Mouse (Mus musculus): Measurements from ENCODE around the gene Tgfa. TPM values are rescaled to one million over a fixed set of nuclear protein-coding genes. Genes with fewer than 3 reads are reported as not detected.
A peak's percentile ranks its signal among the peaks of the same experiment; 100 is the strongest.

Gene Tgfa
- polyA plus RNA-seq (2016; fragmentation: Nextera tagmentation; extraction: Ambion mirVana): 4.6 and 5.2 TPM in 2 replicates

DNA sequence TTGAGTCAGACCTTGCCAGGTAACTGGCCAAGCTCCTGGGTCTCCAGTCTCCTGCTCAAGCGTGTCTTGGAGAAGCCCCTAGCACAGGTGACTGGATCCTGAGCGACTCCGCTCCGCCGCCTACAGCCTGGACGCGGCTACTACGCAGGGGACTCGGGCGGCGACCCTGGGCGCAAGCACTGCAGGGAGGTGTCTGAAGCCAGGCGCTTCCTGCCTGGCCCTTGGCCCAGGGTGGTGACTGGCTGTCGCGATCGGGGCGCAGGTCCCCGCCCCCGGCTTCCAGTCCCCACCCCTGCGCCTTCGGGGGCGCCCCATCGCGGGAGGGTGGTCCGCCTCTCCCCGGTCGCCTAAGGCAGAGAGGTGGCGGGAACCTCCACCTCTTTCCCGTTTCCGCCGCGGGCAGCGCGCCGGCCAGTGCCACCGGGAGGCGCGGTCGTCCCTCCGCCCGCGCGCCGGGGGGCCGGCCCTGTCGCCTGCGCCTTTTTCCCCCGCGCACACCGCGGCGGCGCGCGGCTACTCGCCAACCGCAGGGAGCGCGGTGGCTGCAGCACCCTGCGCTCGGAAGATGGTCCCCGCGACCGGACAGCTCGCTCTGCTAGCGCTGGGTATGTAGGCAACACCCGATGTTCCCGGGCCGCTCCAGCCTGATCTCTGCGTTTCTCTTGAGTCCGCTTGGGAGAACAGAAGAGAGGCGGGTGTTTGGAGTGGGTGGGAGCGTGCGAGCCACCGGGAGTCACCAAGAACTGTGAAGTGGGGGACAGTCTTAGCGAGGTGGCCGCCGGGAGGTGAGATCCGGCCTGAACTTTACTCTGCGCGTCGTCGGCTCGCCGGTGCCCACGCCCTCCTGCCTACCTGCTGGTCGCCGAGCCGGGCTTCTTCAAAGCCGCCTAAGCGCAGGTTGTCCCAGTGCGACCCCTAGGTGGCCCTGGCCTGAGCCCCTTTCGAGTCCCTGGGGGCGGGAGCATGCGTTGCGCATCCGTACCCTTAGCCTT, at the start of gene Tgfa:
Tgfa (plus strand) TSS at position 283 of the 992 bp plus-strand sequence.
- ATAC-seq (ENCODE audit: insufficient number of reproducible peaks, low FRiP score): peak; percentile 87
- H3K27me3 ChIP-seq (replicated peaks): peaks cover 35% of the 10 kb centered on the region
- peak within 1 kb of the TSS; percentile 25; the same call in 1 of the 2 replicates for H3K27ac ChIP-seq (ENCODE audit: poor library complexity, severe bottlenecking)
- peak within 1 kb of the TSS; percentile 96 for H3K4me2 ChIP-seq
- H3K36me3 ChIP-seq: no peaks in the 10 kb centered on the region
- H3K4me3 ChIP-seq: peak within 1 kb of the TSS; percentile 71
- no peaks in the 10 kb centered on the region for H3K9me3 ChIP-seq (replicated peaks)
- H3K4me1 ChIP-seq (replicated peaks): peaks cover 7% of the 10 kb centered on the region; the same call in 1 of the 2 replicates
- peak within 1 kb of the TSS; percentile 79 for H3K9ac ChIP-seq
- under 1% methylated on average over 86 of the region's 97 CpGs for WGBS

DNA sequence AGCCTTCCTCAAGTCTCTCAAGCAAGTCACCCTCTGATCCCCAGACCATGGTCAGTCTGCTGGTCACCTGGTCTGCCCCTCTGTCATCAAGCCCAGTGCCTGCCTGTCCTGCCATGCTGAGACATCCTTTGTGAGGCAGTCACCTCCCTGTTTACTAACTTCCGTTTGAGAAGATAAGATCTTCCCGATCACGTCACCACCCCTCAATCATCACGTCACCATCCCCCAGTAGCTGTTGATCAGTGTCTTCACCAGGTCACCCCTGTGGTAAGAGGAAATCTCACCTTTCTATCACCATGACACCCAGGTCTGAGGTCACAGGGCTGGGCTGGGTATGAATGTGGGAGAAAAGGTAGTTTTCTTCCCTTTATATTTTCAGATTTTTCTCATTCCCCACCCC, 46.5 kb upstream of the Tgfa start:
- H3K4me2 ChIP-seq: no peak overlapping the region
- no peaks in the 10 kb centered on the region for H3K4me1 ChIP-seq (replicated peaks)
- H3K36me3 ChIP-seq: no peaks in the 10 kb centered on the region
- no peaks in the 10 kb centered on the region for H3K27me3 ChIP-seq (replicated peaks)
- no peak overlapping the region for H3K4me3 ChIP-seq
- no peak overlapping the region for H3K27ac ChIP-seq (ENCODE audit: poor library complexity, severe bottlenecking)
- no peak overlapping the region for H3K9ac ChIP-seq
- ATAC-seq (ENCODE audit: insufficient number of reproducible peaks, low FRiP score): no peak
- 28% methylated on average over 4 of the region's 4 CpGs for WGBS
- H3K9me3 ChIP-seq (replicated peaks): no peaks in the 10 kb centered on the region; the same call in 1 of the 2 replicates

DNA sequence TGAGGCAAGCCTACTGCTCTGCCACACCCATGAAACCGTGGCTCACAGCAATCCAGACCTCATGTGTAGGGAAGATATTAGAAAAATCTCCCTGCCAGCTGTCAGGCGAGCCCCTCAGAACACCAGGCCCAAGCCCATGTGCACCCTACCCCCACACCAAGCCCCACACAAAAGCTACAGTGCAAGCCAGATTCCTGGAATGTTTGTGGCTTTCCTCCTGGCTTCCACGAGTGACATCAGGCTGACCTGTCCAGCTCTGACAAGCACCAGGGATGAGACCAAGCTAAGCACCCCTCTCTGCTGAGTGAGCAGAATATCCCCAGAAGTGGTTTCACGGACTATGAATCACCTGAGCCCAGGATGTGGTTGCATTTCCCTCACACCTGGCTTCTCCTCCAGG, 46.0 kb upstream of the Tgfa start:
- Histone ChIP-seq H3K27ac (ENCODE audit: poor library complexity, severe bottlenecking) (no peak overlapping the region), H3K27me3 (replicated peaks) (no peaks in the 10 kb centered on the region), H3K9me3 (replicated peaks) (no peaks in the 10 kb centered on the region; the same call in 1 of the 2 replicates), H3K4me1 (replicated peaks) (no peaks in the 10 kb centered on the region), H3K4me2 (no peak overlapping the region), H3K4me3 (no peak overlapping the region), H3K36me3 (no peaks in the 10 kb centered on the region), H3K9ac (no peak overlapping the region)
- no peak for ATAC-seq (ENCODE audit: insufficient number of reproducible peaks, low FRiP score)
- WGBS: 30% methylated on average over 4 of the region's 4 CpGs

DNA sequence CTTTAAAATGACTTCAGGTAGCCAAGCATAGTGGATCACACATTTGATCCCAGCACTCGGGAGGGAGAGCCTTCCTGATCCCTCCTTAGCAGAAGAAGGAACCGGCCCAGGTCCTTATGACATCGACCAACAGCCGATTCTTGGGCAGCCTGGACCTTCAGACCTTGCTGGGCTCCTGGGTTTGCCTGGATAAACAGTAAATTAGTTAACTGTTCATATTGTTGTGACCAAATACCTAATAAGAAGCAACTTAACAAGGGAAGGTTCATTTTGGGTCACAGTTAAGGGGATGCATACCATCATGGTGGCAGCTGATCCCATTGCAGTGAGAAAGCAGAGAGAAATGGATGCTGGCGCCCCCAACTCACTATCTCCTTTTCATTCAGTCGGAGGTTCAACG, 42.3 kb upstream of the Tgfa start:
- Histone ChIP-seq H3K4me2 (no peak overlapping the region), H3K4me3 (no peak overlapping the region)
- ATAC-seq (ENCODE audit: insufficient number of reproducible peaks, low FRiP score): no peak

DNA sequence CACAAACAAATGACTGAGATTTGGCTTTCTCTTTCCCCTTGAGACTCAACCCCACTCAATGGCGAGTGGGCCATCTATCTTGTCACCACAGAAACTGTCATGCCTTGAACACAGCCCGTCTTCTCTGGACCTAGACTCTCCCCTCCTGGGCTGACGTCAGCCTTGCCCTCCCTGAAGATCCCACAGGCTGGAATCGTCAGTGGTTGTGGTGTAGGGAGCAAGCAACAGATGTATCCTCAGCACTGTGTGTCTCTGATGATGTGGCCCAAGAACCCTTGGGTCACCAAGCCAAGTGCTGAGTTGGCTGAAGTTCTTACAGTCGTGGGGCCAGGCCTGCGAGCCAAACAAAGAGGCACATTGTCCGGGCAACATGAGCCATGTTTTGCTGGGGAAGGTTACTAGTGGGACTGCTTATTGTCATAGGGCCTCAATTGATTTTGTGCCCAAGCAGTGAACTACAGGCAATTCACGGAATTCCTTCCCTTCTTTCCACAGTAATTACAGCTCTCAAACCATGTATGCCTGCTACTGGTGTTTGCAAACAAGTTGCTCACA, 41.5 kb upstream of the Tgfa start:
- 65% methylated on average over 8 of the region's 8 CpGs for WGBS
- H3K4me1 ChIP-seq (replicated peaks): peaks cover 11% of the 10 kb centered on the region
- no peak for ATAC-seq (ENCODE audit: insufficient number of reproducible peaks, low FRiP score)
- no peak overlapping the region for H3K4me3 ChIP-seq
- no peak overlapping the region for H3K9ac ChIP-seq
- H3K4me2 ChIP-seq: no peak overlapping the region
- no peaks in the 10 kb centered on the region for H3K36me3 ChIP-seq
- H3K27me3 ChIP-seq (replicated peaks): no peaks in the 10 kb centered on the region
- H3K9me3 ChIP-seq (replicated peaks): no peaks in the 10 kb centered on the region
- H3K27ac ChIP-seq (ENCODE audit: poor library complexity, severe bottlenecking): no peak overlapping the region

More for the DNA sequence above, 42.3 kb upstream of the Tgfa start:
- Histone ChIP-seq H3K4me1 (replicated peaks) (peaks cover 11% of the 10 kb centered on the region), H3K27me3 (replicated peaks) (no peaks in the 10 kb centered on the region), H3K36me3 (no peaks in the 10 kb centered on the region), H3K27ac (ENCODE audit: poor library complexity, severe bottlenecking) (no peak overlapping the region), H3K9me3 (replicated peaks) (no peaks in the 10 kb centered on the region), H3K9ac (no peak overlapping the region)
- WGBS: 85% methylated on average over 7 of the region's 7 CpGs

DNA sequence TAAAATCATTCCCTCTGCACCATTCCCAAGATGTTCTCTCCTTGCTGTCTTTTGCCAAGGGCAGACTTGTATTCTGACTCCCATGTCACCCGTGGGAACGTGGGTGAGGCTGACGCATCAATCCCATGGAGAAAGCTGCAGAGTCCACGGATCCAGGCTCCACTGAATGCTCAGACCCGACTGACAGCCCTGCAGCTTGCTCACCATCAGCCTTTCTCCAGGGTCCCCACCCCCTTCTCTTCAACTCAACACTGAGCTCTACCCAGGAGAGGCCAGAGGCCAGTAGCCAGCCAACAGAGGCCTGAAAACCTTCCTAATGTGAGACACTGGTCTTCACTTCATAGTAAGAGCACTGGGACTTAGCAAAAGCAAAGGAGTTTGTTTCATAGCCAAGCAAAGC, 41.0 kb upstream of the Tgfa start:
- Histone ChIP-seq H3K9me3 (replicated peaks) (no peaks in the 10 kb centered on the region), H3K27me3 (replicated peaks) (no peaks in the 10 kb centered on the region), H3K4me3 (no peak overlapping the region), H3K9ac (no peak overlapping the region), H3K36me3 (no peaks in the 10 kb centered on the region), H3K4me2 (no peak overlapping the region), H3K27ac (ENCODE audit: poor library complexity, severe bottlenecking) (no peak overlapping the region), H3K4me1 (replicated peaks) (peaks cover 11% of the 10 kb centered on the region)
- 68% methylated on average over 5 of the region's 5 CpGs for WGBS
- no peak for ATAC-seq (ENCODE audit: insufficient number of reproducible peaks, low FRiP score)

DNA sequence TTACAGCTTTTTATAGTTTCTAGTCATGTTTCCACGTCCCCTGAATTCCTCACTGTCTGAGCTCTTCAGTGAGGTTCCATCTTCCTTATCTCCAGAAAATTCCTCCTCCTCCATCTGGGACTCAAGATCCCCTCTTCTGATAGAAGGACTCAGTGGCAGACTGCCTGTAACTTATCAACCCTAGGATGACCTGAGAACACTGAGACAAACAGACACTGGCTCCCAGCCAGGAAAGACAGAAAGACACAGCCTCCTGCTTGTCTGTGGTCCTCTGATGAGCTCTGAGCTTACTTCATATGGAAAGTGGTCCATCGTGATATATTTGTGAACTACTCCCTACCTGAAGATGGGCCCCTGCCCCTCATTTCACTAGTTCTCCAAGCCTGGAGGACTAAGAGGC, 40.5 kb upstream of the Tgfa start:
- Histone ChIP-seq H3K36me3 (no peaks in the 10 kb centered on the region), H3K4me2 (no peak overlapping the region), H3K27ac (ENCODE audit: poor library complexity, severe bottlenecking) (no peak overlapping the region), H3K27me3 (replicated peaks) (no peaks in the 10 kb centered on the region), H3K4me3 (no peak overlapping the region), H3K9ac (no peak overlapping the region), H3K9me3 (replicated peaks) (no peaks in the 10 kb centered on the region), H3K4me1 (replicated peaks) (peaks cover 11% of the 10 kb centered on the region)
- ATAC-seq (ENCODE audit: insufficient number of reproducible peaks, low FRiP score): no peak
- 43% methylated on average over 2 of the region's 2 CpGs for WGBS

DNA sequence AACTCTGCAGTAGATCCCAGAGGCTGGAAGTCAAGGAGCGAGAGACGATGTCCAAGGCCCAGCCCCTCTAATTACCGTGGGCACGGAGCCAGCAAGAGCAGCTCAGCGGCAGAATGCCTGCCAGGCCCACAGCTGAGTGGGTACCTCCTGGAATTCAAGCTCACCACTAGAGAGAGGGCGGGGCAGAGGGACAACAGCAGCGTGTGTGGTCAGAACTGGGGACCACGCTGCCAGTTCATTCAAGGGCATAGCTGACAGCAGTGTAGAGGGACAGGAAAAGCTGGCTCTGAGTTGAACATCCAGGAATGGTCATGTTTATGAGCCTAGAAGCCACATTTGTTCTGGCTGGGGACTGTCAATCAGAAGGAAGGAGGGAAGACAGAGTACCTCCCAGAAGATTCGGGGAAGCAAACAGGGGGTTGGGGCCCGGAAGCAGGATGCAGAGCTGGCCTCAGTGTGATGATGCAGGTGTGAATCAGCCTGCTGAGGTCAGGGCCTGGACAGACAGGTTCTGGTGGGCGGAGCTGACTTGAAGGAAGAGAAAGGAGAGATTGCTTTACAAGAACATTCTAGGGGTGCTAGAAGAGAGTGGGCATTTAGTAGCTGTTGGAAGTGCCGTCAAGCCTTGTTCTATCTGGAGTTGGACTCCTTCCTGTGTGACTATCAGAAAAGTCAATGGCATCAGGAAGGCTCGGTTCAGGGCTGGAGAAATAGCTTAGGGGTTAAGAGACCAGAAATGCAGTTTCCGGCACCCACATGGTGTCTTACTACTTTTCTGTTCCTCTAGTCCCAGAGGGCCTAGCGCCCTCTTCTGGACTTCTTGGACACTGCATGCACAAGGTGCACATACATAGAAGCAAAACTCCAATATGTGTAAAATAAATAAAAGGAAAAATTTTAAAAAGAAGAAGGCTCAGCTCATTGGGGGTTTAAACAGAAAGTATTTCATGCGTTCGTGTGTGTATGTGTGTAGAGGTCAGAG, 37.5 kb upstream of the Tgfa start:
- Histone ChIP-seq H3K4me2 (peak overlapping the region; percentile 19; the same call in 1 of the 2 replicates), H3K4me3 (no peak overlapping the region), H3K9ac (no peak overlapping the region), H3K9me3 (replicated peaks) (no peaks in the 10 kb centered on the region), H3K27ac (ENCODE audit: poor library complexity, severe bottlenecking) (no peak overlapping the region), H3K27me3 (replicated peaks) (no peaks in the 10 kb centered on the region), H3K36me3 (no peaks in the 10 kb centered on the region), H3K4me1 (replicated peaks) (peaks cover 11% of the 10 kb centered on the region)
- WGBS: 63% methylated on average over 17 of the region's 17 CpGs
- ATAC-seq (ENCODE audit: insufficient number of reproducible peaks, low FRiP score): no peak

DNA sequence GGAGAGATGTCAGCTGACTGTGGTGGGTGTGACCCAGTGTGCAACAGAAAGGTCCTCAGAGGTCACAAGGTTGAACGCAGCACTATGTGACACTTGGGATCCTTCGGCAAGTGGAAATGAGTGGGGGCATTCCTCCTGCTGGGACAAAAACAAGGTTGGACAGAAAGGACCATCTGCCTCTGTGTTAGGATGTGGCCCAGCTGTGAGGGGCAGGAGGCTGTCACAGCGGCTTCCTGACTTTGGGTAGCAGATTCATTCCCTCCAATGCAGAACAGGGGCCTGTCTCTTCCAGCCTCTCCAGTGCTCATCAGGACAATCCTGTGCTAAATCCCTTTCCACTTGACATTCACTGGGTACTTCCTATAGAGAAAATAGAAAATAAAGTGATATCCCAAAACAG, 34.1 kb upstream of the Tgfa start:
- no peaks in the 10 kb centered on the region for H3K27me3 ChIP-seq (replicated peaks)
- ATAC-seq (ENCODE audit: insufficient number of reproducible peaks, low FRiP score): no peak
- no peak overlapping the region for H3K4me3 ChIP-seq
- H3K36me3 ChIP-seq: no peaks in the 10 kb centered on the region
- no peaks in the 10 kb centered on the region for H3K9me3 ChIP-seq (replicated peaks)
- WGBS: 46% methylated on average over 3 of the region's 3 CpGs
- no peak overlapping the region for H3K4me2 ChIP-seq
- peaks cover 9% of the 10 kb centered on the region for H3K4me1 ChIP-seq (replicated peaks)
- H3K9ac ChIP-seq: no peak overlapping the region
- H3K27ac ChIP-seq (ENCODE audit: poor library complexity, severe bottlenecking): no peak overlapping the region

DNA sequence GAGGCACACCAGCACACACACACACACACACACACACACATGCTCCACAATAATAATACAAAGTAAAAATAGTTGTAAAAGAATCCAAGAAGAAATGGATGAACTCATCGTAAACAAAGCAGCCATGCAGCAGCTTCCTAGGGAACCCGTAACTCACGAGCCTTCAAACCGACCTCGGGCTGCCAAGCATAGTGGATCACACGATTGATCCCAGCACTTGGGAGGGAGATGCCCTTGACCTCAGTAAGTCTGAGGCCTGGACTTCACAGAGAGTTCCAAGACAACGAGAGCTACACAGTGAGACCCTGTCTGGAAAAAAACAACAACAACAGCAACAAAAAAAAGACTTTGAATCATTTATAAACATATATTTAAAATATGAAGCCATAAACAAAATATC, 33.4 kb upstream of the Tgfa start:
- 62% methylated on average over 7 of the region's 7 CpGs for WGBS
- Histone ChIP-seq H3K4me2 (no peak overlapping the region), H3K36me3 (no peaks in the 10 kb centered on the region), H3K27me3 (replicated peaks) (no peaks in the 10 kb centered on the region), H3K27ac (ENCODE audit: poor library complexity, severe bottlenecking) (no peak overlapping the region), H3K4me3 (no peak overlapping the region), H3K9ac (no peak overlapping the region), H3K9me3 (replicated peaks) (no peaks in the 10 kb centered on the region), H3K4me1 (replicated peaks) (peaks cover 9% of the 10 kb centered on the region)
- no peak for ATAC-seq (ENCODE audit: insufficient number of reproducible peaks, low FRiP score)
